Mouse (Mus musculus): Measurements from ENCODE around the gene Coil. TPM values are rescaled to one million over a fixed set of nuclear protein-coding genes. Genes with fewer than 3 reads are reported as not detected.

The Coil gene
- 28.1 TPM for total RNA-seq (2023)

DNA sequence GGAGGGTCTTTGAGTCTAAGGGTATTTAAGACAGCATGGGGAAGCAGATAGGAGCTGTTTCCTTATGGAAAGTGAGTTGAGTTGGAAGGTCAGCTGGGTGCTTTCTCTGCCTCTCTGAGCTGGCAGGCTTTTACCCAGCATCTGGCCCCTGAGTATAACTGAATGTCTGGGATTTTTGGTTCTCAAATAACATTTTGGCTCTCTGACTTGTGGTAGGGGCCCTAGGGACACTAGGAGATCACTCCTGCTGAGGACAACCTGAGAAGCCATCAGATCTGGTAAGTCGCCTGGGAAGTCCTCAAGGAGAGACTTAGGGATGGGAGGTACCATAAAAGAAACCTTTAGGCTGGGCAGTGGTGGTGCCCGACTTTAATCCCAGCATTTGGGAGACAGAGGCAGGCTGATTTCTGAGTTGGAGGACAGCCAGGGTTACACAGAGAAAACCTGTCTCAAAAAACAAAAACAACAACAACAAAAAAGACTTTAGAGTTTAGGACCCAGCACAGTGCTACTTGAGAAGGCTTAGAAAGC is at the start of gene Coil:
Gene Coil, plus strand, starts transcription at position 51 of the 531 bp plus-strand sequence.

DNA sequence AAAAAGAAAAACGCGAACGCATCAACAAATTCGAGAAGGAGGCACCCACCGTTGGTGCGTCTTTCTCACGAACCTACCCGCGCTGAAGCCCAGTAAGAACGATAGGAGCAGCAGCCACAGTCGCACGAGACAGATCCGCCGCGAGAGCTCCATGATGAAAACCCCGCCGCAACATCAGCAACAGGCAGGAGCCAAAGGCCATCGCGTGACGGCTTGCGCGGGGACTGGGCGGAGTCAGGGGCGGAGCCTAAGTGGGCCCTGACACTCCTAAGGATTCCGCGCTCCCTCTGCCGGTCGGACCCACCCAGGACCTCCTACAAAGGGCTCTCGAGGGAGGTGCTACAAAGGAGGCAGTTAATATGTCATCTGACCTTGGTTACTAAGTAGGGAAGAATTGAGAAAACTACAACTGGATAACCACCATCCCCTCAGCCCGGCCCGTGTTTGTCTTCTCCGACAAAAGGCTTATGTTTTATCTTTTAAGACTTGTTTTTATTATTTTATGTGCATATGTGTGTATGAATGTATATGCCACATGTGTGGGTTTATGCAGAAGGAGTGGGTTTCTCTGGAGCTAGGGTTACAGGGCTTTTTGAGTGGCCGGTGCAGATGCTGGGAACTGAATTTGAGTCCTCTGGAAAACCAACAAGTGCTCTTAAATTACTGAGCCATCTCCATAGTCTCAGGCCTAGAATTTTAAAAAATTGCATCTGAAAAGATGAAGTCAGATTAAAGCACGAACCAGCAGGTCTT is 14.7 kb upstream of the Coil start, which contains the start of gene Scpep1:
Gene Scpep1, minus strand, starts transcription at position 249 of the 753 bp plus-strand sequence.

DNA sequence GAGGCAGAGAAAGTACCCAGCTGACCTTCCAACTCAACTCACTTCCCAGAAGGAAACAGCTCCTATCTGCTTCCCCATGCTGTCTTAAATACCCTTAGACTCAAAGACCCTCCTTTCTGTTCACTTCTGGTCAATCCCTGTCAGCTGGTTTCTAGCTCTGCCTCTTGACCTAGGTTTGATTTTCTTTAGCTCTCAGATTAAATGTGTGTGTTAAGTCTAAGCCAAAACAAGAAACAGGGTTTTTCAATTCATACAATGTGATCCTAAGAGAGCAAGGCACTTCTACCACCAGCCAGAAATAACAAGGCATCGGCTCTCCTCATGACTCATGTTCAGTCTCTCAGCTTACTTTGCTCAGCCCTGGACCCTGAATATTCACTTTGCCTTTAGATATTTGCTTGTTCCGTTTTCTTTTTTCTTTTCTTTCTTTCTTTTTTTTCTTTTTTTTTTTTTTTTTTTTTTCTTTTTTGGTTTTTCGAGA is 3.1 kb upstream of the Coil start, which contains the start of gene Elobl:
Gene Elobl, minus strand, starts transcription at position 51 of the 481 bp plus-strand sequence.

DNA sequence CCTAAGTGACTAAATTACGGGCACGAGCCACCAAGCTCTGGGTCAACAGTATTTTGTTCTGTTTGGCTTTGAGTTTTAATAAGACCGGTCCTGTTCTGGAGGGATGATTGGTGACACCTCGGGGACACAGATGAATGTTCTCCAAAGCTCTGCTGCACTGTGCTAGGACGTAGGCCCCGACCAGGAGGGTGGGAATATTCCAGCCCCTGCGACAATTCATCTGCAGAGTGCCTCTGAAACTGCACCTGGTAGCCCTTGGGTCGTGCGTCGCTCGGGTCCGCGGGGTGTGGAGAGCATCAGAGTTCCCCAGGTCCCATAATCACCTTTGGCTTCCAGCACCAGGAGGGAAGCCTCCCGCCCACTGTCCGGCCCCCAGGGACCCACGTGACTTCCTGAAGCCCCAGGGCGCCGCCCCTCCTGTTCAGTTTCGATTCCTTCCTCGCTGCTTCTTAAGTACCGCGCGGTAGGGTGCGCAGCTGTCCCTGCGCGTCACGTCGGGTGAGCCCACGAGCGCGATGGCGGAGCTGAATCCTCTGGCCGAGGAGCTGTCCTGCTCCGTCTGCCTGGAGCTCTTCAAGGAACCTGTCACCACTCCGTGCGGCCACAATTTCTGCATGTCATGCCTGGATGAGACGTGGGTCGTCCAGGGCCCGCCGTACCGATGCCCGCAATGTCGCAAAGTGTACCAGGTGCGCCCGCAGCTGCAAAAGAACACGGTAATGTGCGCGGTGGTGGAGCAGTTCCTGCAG is 29.1 kb downstream of the Coil start, which contains the start of gene Trim25:
Gene Trim25, plus strand, starts transcription at position 403 of the 749 bp plus-strand sequence.

Other genes starting within 250 kb of the Coil start
- gene Akap1, start 105.7 kb upstream of the Coil start, total RNA-seq (2023) = 1.6 TPM
- 14.9 TPM for gene Scpep1, start 14.8 kb upstream of the Coil start, total RNA-seq (2023)
- gene Elobl, start 3.3 kb upstream of the Coil start, total RNA-seq (2023) = not detected
- gene Trim25, start 29.1 kb downstream of the Coil start, total RNA-seq (2023) = 101 TPM
- 20.3 TPM for gene Dgke, start 96.6 kb downstream of the Coil start, total RNA-seq (2023)
- gene Gm525, start 103.6 kb downstream of the Coil start, total RNA-seq (2023) = not detected